Mouse (Mus musculus): Measurements from ENCODE around the gene Irf3. TPM values are rescaled to one million over a fixed set of nuclear protein-coding genes. Genes with fewer than 3 reads are reported as not detected.
A peak's percentile ranks its signal among the peaks of the same experiment; 100 is the strongest.
"Not testable (repeated sequence)": the region's sequence is repeated elsewhere in the genome, so short reads cannot be mapped to it uniquely, and the experiment has no call there.

Gene Irf3
- polyA plus RNA-seq, 1 experiment from 2014 or later = 71.2 TPM

DNA sequence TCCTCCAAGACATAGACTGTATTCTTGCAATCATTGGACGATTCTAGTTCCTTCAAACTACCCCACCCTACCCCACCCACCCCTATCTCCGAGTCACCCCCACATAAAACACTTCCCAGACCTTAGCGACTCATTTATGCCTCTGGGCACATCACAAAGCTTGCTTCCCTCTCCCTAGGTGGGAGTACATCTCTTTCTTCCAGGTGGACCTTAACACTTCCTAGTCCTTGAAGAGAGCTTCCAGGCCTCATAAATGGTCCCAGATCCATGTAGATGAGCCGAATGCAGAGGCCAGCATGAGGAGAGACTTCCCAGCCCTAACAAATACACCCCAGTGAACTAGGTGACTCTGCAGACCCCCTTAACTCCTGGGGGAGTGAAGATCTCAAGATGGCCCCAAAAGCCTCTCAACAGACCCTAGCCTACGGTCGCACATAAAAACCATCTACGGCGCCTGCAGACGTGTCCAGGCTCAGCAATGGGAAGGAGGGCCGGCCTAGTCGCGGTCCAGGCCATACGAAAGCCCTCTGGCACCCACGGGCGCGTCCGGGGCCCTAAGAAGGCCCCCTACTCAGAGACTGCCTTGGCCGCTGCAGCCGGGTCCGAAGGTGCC, 18.0 kb downstream of the Irf3 start:
- H3K4me1 ChIP-seq = peaks cover 50% of the 10 kb centered on the region
- no peak for DNase-seq (ENCODE audit: low spot score)
- H3K36me3 ChIP-seq = peaks cover 36% of the 10 kb centered on the region
- peak overlapping the region; percentile 89 for H3K27ac ChIP-seq (replicated peaks)
- 3% methylated on average over 20 of the region's 20 CpGs for WGBS
- H3K9me3 ChIP-seq (replicated peaks) = no peaks in the 10 kb centered on the region
- peaks cover 22% of the 10 kb centered on the region for H3K27me3 ChIP-seq (ENCODE audit: low read depth, poor library complexity, severe bottlenecking)
- H3K4me3 ChIP-seq = peak overlapping the region; percentile 72

DNA sequence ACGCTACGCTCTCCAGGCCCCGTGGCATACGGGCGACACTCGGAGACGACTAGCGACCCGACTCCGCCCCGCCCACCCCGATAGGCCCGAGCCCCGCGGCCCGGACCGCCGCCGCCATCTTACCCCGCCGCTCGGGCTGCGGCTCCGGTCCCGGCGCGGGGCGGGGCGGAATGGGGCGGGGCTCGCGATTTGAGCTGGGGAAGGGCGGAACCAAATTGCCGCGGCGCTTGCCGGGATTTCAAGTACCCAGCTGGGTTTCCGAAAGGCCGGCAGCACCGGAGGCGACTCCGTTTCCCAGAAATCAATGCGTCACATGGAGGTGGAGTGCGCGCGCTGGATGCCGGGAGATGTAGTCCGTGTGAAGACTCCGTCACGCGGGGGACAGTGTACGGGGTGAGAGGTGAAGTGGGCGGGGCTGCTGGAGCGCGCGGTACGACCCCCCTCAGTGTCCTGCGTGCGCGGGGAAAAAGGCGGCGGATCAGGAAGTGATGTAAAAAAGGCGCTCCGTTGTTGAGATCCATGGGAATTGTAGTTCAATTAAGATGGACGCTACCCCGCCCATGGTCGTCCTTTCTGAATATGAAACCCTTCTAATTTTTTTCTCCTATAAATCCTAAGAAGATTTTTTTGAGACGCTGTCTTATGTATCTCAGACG, 18.6 kb downstream of the Irf3 start, which contains the start of gene Scaf1:
Gene Scaf1 (minus strand): TSS at position 407 of the 656 bp plus-strand sequence.
- WGBS = under 1% methylated on average over 69 of the region's 69 CpGs
- Histone ChIP-seq H3K27ac (replicated peaks) (peak within 1 kb of the TSS; percentile 89), H3K4me3 (peak within 1 kb of the TSS; percentile 72), H3K4me1 (peaks cover 52% of the 10 kb centered on the region), H3K36me3 (peaks cover 30% of the 10 kb centered on the region), H3K27me3 (ENCODE audit: low read depth, poor library complexity, severe bottlenecking) (peaks cover 24% of the 10 kb centered on the region), H3K9me3 (replicated peaks) (no peaks in the 10 kb centered on the region)
- DNase-seq (ENCODE audit: low spot score) = peak; percentile 100

DNA sequence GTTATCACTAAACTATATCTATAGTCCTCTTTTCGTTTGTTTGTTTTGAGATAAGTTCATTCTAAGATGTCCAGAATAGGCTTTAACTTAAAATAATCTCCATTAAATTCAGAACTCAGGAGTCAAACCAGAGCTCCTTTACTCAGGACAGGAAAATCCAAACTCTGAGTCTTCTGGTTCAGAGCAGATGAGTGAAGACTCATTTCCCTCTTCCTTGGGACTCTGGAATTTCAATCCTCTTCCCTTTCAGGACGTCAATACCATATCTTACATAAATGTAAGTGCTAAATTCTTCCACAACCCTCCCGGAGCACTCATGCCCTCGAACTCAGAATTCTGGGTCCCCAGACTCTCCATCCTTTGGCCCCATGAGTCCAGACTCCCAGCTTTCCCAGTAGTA, 19.3 kb downstream of the Irf3 start:
- H3K9me3 ChIP-seq (replicated peaks) = no peaks in the 10 kb centered on the region
- H3K36me3 ChIP-seq = peaks cover 23% of the 10 kb centered on the region
- H3K4me3 ChIP-seq = peak overlapping the region; percentile 72
- no peak for DNase-seq (ENCODE audit: low spot score)
- H3K27ac ChIP-seq (replicated peaks) = peak overlapping the region; percentile 89
- WGBS = 2% methylated on average over 4 of the region's 4 CpGs
- H3K27me3 ChIP-seq (ENCODE audit: low read depth, poor library complexity, severe bottlenecking) = peaks cover 24% of the 10 kb centered on the region
- H3K4me1 ChIP-seq = peaks cover 54% of the 10 kb centered on the region

DNA sequence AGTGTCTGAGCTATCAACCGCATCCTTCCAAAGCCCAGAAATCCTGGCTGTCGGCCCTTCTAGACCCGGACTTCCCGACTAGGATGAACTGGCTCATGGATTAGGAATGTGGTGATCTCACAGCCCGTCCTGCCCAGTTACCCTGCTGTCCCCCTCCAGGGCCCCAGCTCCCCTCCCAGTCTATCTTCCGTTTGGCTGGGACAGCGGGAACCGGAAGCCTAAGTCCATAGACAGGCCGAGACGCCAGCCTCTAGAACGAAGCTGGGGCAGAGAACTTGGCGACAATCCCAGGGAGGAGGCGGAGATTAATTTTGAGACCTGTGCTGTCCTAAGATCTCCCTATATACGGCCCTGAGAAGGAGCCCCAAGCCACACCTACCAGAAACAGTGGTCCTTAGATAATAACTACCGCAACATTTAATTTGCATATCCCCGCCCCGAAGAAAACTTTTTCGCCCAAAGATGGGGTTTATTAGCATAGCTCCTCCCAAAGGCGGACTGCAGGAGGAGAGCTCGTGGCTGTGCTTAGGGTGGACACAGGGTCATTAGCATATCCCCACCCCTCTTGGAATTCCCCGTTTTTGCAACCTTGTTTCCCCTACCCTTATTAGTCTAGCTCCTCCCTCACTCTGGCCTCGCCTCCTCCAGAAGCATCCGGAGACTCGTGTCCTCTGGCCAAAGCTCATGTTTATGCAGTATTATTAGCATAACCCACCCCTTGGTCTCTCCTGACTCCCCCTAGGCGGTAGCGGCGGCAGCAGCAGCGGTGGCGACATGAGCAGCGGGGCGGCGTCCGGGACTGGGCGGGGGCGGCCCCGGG, 20.0 kb downstream of the Irf3 start, which contains the start of gene Rras:
Gene Rras (plus strand): TSS at position 720 of the 820 bp plus-strand sequence.
- Histone ChIP-seq H3K36me3 (peaks cover 16% of the 10 kb centered on the region), H3K4me3 (peak within 1 kb of the TSS; percentile 72), H3K4me1 (peaks cover 54% of the 10 kb centered on the region), H3K27me3 (ENCODE audit: low read depth, poor library complexity, severe bottlenecking) (peaks cover 24% of the 10 kb centered on the region), H3K9me3 (replicated peaks) (no peaks in the 10 kb centered on the region), H3K27ac (replicated peaks) (peak within 1 kb of the TSS; percentile 89)
- peak; percentile 90 for DNase-seq (ENCODE audit: low spot score)
- under 1% methylated on average over 36 of the region's 36 CpGs for WGBS

DNA sequence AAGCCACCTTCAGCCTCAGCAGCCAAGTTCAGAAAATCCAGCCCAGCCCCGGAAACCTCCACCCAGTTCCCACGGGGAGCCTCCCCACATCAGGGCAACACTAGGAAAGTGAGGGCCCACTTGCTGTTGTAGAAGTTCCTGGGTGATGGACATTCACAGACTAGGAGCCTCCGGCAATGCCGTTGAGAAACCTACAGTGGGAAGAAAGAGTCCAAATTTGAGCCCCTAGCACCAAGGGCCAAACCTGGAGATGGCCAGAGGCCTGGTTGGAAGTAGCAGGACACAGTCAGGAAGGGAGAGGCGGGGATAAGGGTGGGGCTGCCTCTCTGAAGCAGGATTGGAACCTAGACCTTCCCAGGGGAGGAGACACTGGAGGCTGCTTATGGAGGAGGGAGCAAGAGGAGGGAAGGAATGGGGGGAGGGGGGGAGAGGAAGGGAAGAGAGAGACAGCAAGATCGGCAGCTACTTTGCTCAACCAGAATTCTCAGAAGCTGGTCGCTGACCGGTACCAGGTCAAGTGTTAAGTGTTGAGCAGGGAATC, 21.7 kb downstream of the Irf3 start:
- peaks cover 53% of the 10 kb centered on the region for H3K4me1 ChIP-seq
- peak overlapping the region; percentile 72 for H3K4me3 ChIP-seq
- H3K36me3 ChIP-seq = 0 out of 2 replicates have a peak, but pooled peaks cover 1% of the 10 kb centered on the region
- no peak for DNase-seq (ENCODE audit: low spot score)
- 42% methylated on average over 8 of the region's 8 CpGs for WGBS
- no peaks in the 10 kb centered on the region for H3K9me3 ChIP-seq (replicated peaks)
- no peak overlapping the region for H3K27ac ChIP-seq (replicated peaks)
- peaks cover 24% of the 10 kb centered on the region for H3K27me3 ChIP-seq (ENCODE audit: low read depth, poor library complexity, severe bottlenecking)

DNA sequence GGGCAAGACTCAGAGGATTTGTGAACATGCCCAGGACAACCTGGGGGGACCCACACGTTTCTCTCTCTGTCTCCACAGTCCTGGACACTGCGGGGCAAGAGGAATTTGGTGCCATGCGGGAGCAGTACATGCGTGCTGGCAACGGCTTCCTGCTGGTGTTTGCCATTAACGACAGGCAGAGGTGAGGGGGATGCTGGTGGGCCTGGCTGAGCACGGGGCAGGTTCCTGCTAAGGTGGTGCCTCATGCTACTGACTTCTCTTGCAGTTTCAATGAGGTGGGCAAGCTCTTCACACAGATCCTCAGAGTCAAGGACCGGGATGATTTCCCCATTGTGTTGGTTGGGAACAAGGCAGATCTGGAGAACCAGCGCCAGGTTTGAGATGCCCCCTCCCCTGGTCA, 22.8 kb downstream of the Irf3 start:
- Histone ChIP-seq H3K4me1 (peaks cover 41% of the 10 kb centered on the region), H3K27ac (replicated peaks) (no peak overlapping the region), H3K36me3 (no peaks in the 10 kb centered on the region), H3K9me3 (replicated peaks) (no peaks in the 10 kb centered on the region), H3K27me3 (ENCODE audit: low read depth, poor library complexity, severe bottlenecking) (peaks cover 24% of the 10 kb centered on the region), H3K4me3 (peak overlapping the region; percentile 7; the same call in 1 of the 2 replicates)
- DNase-seq (ENCODE audit: low spot score) = no peak
- 78% methylated on average over 9 of the region's 9 CpGs for WGBS

DNA sequence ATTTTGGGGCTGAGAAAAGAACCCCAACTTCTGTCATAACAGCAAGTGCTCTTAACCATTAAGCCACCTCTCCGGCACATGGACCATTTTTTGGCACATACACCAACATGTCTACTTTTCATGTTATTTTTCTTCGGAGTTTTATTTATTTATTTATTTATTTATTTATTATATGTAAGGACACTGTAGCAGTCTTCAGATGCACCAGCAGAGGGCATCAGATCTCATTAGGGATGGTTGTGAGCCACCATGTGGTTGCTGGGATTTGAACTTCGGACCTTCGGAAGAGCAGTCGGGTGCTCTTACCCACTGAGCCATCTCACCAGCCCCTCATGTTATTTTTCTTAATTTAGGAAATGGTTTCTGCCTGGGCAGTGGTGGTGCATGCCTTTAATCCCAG, 26.3 kb downstream of the Irf3 start:
- peaks cover 25% of the 10 kb centered on the region for H3K36me3 ChIP-seq
- peaks cover 20% of the 10 kb centered on the region for H3K27me3 ChIP-seq (ENCODE audit: low read depth, poor library complexity, severe bottlenecking)
- 86% methylated on average over 5 of the region's 5 CpGs for WGBS
- not testable (repeated sequence) for H3K4me3 ChIP-seq; DNase-seq (ENCODE audit: low spot score); H3K9me3 ChIP-seq (replicated peaks); H3K27ac ChIP-seq (replicated peaks)
- peaks cover 27% of the 10 kb centered on the region for H3K4me1 ChIP-seq

DNA sequence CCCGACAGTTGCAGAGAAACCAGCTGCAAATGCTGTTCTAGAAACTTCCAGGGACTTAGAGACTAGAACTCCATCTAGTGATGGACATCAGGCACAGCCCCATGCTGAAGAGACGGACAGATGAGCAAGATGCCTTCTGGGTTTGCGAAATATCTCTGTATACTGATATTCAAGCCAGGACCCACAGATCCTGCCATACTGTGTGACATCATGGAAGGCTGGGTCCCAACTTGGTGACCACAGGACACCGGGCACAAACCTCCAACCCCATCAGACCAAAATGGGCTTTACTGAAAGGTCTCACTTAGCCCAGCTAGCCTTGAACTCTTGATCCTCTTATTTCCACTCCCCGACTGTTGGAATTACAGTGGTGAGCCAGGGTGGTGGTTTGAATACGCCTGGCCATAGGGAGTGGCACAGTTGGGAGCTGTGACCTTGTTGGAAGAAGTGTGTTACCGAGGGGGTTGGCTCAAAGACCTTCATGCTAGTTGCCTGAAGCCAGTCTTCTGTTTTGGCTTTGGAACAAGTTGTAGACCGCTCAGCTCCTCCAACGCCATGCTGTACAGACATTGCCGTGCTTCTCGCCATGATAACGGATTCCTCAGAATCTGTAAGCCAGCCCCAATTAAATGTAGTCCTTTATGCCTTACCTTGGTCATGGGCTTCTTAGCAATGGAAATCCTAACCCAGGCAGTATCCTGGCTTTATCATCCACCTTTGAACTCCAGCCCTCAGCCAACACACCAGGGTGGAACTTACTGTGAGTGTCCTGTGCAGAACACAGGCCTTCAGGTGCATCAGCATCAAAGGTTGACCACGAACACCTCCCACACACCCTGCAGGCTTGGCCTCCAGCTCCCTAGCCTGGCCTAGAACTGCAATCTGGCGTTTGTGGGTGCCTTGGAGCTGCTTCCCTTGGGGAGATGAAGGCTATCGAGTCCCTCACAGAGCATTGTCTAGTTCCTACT, 27.1 kb downstream of the Irf3 start:
- Histone ChIP-seq H3K27ac (replicated peaks) (no peak overlapping the region), H3K9me3 (replicated peaks) (no peaks in the 10 kb centered on the region), H3K27me3 (ENCODE audit: low read depth, poor library complexity, severe bottlenecking) (peaks cover 11% of the 10 kb centered on the region; the same call in 1 of the 2 replicates), H3K36me3 (peaks cover 34% of the 10 kb centered on the region), H3K4me1 (peaks cover 18% of the 10 kb centered on the region), H3K4me3 (no peak overlapping the region)
- no peak for DNase-seq (ENCODE audit: low spot score)
- 89% methylated on average over 15 of the region's 15 CpGs for WGBS

DNA sequence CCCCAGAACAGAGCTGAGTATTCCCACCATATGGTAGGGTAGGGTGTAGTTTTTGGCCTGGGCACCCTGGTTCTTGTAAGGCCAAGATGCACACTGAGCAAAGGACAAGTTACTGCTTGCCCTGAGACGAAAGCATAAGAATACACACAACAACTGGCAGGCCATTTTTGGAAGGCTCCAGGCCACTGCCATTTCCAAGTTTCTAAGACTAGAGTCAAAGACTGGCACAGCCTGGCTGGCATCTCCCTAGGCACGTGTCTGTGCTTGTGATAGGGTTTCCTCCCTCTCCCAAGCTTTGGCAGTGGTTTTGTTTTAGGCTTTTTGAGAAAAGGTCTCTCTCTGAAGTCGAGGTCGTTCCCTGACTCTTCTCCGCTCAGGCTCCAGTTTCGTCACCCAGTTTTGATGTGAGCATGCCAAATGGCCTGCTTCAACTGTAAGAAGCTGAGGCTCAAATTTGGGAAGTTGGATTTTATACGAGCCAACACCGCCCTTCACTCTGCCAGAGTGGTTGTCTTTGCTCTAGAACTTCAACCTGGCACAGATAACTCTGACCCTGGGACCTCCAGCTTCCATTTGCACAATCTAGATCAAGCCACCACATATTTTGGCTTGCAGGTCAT, 28.3 kb downstream of the Irf3 start:
- Histone ChIP-seq H3K9me3 (replicated peaks) (no peaks in the 10 kb centered on the region), H3K4me3 (no peak overlapping the region), H3K27ac (replicated peaks) (no peak overlapping the region), H3K4me1 (peaks cover 13% of the 10 kb centered on the region), H3K36me3 (peaks cover 45% of the 10 kb centered on the region), H3K27me3 (ENCODE audit: low read depth, poor library complexity, severe bottlenecking) (no peaks in the 10 kb centered on the region; the same call in 1 of the 2 replicates)
- no peak for DNase-seq (ENCODE audit: low spot score)
- WGBS = 82% methylated on average over 8 of the region's 8 CpGs

DNA sequence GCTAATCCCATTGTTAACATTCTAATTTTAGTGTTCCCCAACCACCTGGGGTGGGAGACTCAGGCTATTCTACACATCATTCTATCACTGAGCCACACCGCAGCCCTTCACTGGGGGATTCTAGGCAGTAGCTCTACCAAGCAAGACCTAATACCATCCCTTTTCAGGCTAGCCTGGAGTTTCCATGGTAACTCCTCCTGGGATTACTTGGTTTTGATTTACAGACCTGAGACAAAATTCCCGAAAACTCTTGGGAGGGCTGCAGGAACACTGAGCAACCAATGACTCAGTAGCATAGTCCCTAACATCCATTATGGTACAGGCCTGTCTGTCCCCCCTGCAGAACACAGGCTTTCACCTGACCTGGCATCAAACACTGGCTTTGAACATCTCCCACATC, 28.8 kb downstream of the Irf3 start:
- Histone ChIP-seq H3K27me3 (ENCODE audit: low read depth, poor library complexity, severe bottlenecking) (no peaks in the 10 kb centered on the region), H3K36me3 (peaks cover 51% of the 10 kb centered on the region), H3K4me1 (peaks cover 10% of the 10 kb centered on the region), H3K27ac (replicated peaks) (no peak overlapping the region), H3K4me3 (no peak overlapping the region), H3K9me3 (replicated peaks) (no peaks in the 10 kb centered on the region)
- 63% methylated on average over 2 of the region's 2 CpGs for whole genome bisulfite sequencing
- DNase-seq (ENCODE audit: low spot score) = no peak

DNA sequence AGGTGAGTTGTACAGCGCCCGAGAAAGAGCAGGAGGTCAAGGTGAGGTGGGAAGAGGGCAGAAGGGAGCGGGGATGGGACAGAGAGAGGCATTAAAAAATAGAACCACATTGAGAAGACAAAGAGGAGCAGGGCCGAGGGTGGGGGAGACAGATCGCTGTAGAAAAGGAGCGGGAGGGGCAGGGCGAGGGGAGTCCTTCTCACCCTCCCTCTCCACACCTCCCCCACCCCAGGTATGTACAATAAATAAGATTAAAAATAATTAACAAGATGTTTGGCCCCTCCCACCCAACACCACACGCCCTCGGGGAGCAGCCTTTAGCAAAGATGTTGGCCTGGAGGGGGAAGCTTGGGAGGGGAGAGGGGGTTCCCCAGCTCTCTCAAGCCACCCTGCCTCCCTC, 30.3 kb downstream of the Irf3 start:
- no peak overlapping the region for H3K4me3 ChIP-seq
- H3K27me3 ChIP-seq (ENCODE audit: low read depth, poor library complexity, severe bottlenecking) = no peaks in the 10 kb centered on the region
- H3K27ac ChIP-seq (replicated peaks) = no peak overlapping the region
- 91% methylated on average over 9 of the region's 9 CpGs for WGBS
- no peaks in the 10 kb centered on the region for H3K9me3 ChIP-seq (replicated peaks)
- DNase-seq (ENCODE audit: low spot score) = no peak
- H3K36me3 ChIP-seq = peaks cover 66% of the 10 kb centered on the region
- H3K4me1 ChIP-seq = peaks cover 9% of the 10 kb centered on the region; the same call in 1 of the 2 replicates

Measured in midbrain, embryonic 10.5 days (tissue).